Mouse (Mus musculus): ENCODE measurements around the gene Psors1c2.

- no peak for TF ChIP-seq POLR2A (IDR thresholded peaks at IDR 0.05; ENCODE audit: low read depth, low read length)
- no peak for TF ChIP-seq CTCF (IDR thresholded peaks at IDR 0.05; ENCODE audit: borderline replicate concordance, insufficient read depth, low read length)
These were observed 21.9 kb downstream of the Psors1c2 start for GRCm38 (mm10) chr17:35554761-35555397.
